Mouse (Mus musculus) heart, embryonic 12.5 days (tissue): ENCODE data around the gene Upk3b. TPM values are rescaled to one million over a fixed set of nuclear protein-coding genes. Genes with fewer than 3 reads are reported as not detected.

Experiments used
- ATAC-seq: fragments of 200-750 bp; cut with Nextera tagmentation; 2 replicates; pipeline ENCODE4 v1.8.0; 2017; ENCODE audit warnings: moderate TSS enrichment, moderate library complexity; ENCODE audit not compliant: insufficient number of reproducible peaks, low FRiP score
- H3K27ac ChIP-seq: fragments of 300-500 bp; sonication (generic); 2 replicates; pipeline ENCODE4 v1.5.1; 2016; ENCODE audit warnings: mild to moderate bottlenecking, moderate library complexity; ENCODE audit not compliant: poor library complexity, severe bottlenecking
- H3K27me3 ChIP-seq: fragments of 300-500 bp; sonication (generic); replicated peaks from 2 replicates; pipeline ENCODE4 v1.6.1; 2016; ENCODE audit warnings: mild to moderate bottlenecking, moderate library complexity
- H3K36me3 ChIP-seq: fragments of 300-500 bp; sonication (generic); 2 replicates; pipeline ENCODE4 v1.6.1; 2016; ENCODE audit warnings: mild to moderate bottlenecking, moderate library complexity
- H3K4me1 ChIP-seq: fragments of 300-500 bp; sonication (generic); replicated peaks from 2 replicates; pipeline ENCODE4 v1.6.1; 2016; ENCODE audit warnings: mild to moderate bottlenecking
- H3K4me2 ChIP-seq: fragments of 300-500 bp; sonication (generic); 2 replicates; pipeline ENCODE4 v1.6.1; 2016; ENCODE audit warnings: mild to moderate bottlenecking, moderate library complexity
- H3K4me3 ChIP-seq: fragments of 300-500 bp; sonication (generic); 2 replicates; pipeline ENCODE4 v1.5.1; 2016; ENCODE audit warnings: mild to moderate bottlenecking
- H3K9ac ChIP-seq: fragments of 300-500 bp; sonication (generic); 2 replicates; pipeline ENCODE4 v1.6.1; 2016; ENCODE audit warnings: mild to moderate bottlenecking, moderate library complexity
- H3K9me3 ChIP-seq: fragments of 300-500 bp; sonication (generic); replicated peaks from 2 replicates; pipeline ENCODE4 v1.6.1; 2016; ENCODE audit warnings: mild to moderate bottlenecking, moderate library complexity
- WGBS: fragments of 180-500 bp; shearing (Covaris S2); methylation state at CpG from one replicate; pipeline ENCODE4 v1.1.7; 2016; 5-methylcytosine and 5-hydroxymethylcytosine counted together
- polyA plus RNA-seq: library from polyadenylated mRNA; unstranded; fragments of >200 nt; fragmentation: Nextera tagmentation; extraction: Ambion mirVana; gene quantifications from 2 replicates; pipeline ENCODE4 v1.2.1, GENCODE M21; 2016

The Upk3b gene
- polyA plus RNA-seq: 60.2 and 60.5 TPM in 2 replicates

- no peak within 1 kb of the TSS for H3K4me2 ChIP-seq
- ATAC-seq: peak; percentile 47
- 0 out of 2 replicates have a peak, but pooled peaks cover 5% of the 10 kb centered on the region for H3K9me3 ChIP-seq
- no peaks in the 10 kb centered on the region for H3K36me3 ChIP-seq
- H3K9ac ChIP-seq: no peak within 1 kb of the TSS
- H3K4me1 ChIP-seq: peaks cover 15% of the 10 kb centered on the region
- WGBS: 50% methylated on average over 17 of the region's 17 CpGs
- peak within 1 kb of the TSS; percentile 3; the same call in 1 of the 2 replicates for H3K4me3 ChIP-seq
- H3K27ac ChIP-seq: 0 out of 2 replicates have a peak within 1 kb of the TSS, but pooled peaks have one; percentile 10
- H3K27me3 ChIP-seq: no peaks in the 10 kb centered on the region
These were observed at the start of gene Upk3b for GRCm38 (mm10) chr5:136038258-136039214. TSS of gene Upk3b (plus strand) at chr5:136038496.

- H3K4me2 ChIP-seq: no peak overlapping the region
- no peak overlapping the region for H3K27ac ChIP-seq
- peaks cover 4% of the 10 kb centered on the region for H3K4me1 ChIP-seq
- H3K9ac ChIP-seq: no peak overlapping the region
- no peak overlapping the region for H3K4me3 ChIP-seq
- no peak for ATAC-seq
- no peaks in the 10 kb centered on the region for H3K27me3 ChIP-seq
- H3K9me3 ChIP-seq: no peaks in the 10 kb centered on the region
- 64% methylated on average over 5 of the region's 5 CpGs for WGBS
- H3K36me3 ChIP-seq: no peaks in the 10 kb centered on the region
These were observed 47.7 kb upstream of the Upk3b start for GRCm38 (mm10) chr5:135990601-135991000.

DNA sequence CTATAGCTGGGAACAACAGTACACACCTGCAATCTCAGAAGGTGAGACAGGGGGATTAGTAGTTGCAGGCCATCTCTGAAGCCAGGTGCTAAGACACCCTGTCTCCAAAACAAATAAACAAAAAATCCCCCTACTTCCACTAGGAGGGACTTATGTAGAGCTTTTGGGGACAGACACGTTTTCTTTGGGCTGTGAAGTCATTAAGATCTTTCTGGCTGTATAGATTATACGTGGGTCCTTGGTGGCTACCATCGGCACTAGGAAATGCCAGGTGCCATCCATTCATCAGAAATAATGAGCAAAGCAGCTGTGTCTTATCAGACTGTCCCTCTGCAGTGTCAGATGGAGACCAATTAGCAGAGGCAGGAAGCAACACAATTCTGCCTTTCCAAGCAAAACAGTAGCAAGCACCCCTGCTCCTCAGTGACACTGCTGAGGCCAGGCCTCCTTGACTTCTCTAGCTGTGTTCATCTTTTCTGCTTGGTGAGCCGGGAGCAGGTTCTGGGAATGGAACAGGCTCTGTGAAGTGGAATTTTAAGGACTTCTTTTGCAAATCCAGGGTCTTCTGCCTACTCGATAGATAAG lies 44.8 kb upstream of the Upk3b start:
- Histone ChIP-seq H3K9me3 (no peaks in the 10 kb centered on the region), H3K4me2 (no peak overlapping the region), H3K36me3 (peaks cover 21% of the 10 kb centered on the region), H3K27me3 (no peaks in the 10 kb centered on the region), H3K9ac (no peak overlapping the region), H3K4me1 (peaks cover 10% of the 10 kb centered on the region), H3K4me3 (no peak overlapping the region), H3K27ac (no peak overlapping the region)
- no peak for ATAC-seq
- 39% methylated on average over 5 of the region's 5 CpGs for WGBS

- H3K27me3 ChIP-seq: no peaks in the 10 kb centered on the region
- no peaks in the 10 kb centered on the region for H3K9me3 ChIP-seq
- H3K36me3 ChIP-seq: peaks cover 29% of the 10 kb centered on the region
- H3K9ac ChIP-seq: no peak overlapping the region
- H3K4me1 ChIP-seq: peaks cover 10% of the 10 kb centered on the region
- no peak for ATAC-seq
- 62% methylated on average over 8 of the region's 8 CpGs for WGBS
- H3K4me3 ChIP-seq: no peak overlapping the region
- H3K4me2 ChIP-seq: no peak overlapping the region
- no peak overlapping the region for H3K27ac ChIP-seq
These were observed 44.0 kb upstream of the Upk3b start for GRCm38 (mm10) chr5:135994335-135994724.

DNA sequence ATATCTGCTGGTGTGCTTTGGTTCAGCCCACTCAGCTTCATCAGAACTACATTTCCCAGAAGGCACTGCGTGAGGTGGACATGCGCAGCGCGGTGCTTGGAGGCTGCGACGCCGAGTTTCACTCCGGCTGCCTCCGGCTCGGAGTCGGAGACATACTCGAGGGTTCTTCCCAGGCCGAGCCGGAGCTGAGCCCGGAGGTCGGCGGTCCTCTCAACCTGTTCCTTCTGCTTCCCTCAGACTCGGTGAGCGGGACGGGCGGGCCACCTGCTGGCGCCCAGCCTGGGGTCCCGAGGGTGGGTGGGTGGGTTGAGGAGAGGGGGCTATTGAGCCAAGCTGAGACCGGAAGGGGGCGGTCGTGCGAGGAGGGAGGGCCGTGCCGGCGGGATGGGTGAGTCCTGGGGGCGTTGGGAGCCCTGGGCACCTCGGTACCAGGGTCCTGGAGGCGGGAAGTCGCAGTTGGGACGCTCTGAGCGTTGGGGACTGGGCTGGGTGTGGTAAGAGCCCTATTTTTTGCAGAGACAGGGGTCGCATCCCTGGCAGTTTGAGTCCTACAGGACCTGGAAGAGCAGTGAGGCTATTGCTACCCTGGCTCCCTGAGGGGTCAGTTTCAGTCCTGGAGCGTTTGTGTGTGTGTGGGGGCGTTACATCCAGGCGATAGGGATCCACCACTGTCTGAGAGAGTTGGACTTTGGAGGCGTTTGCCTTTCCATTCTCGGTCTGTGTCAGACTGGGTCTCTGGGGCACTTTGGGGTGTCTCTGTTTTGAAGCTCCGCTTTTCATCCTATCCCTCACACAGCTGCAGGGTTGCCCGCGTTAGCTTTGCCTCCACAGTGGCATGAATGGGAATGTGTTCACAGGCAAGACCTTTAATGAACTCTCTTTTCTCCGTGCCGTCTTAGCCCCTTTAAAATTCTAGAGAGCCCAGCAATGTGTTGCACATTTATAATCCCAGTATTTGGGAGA lies 43.3 kb upstream of the Upk3b start, which contains the start of gene Dtx2:
Gene Dtx2 (plus strand): TSS at position 76 of the 963 bp plus-strand sequence.
- Histone ChIP-seq H3K9ac (peak within 1 kb of the TSS; percentile 80), H3K36me3 (peaks cover 33% of the 10 kb centered on the region), H3K4me2 (peak within 1 kb of the TSS; percentile 88), H3K4me3 (peak within 1 kb of the TSS; percentile 75), H3K9me3 (no peaks in the 10 kb centered on the region), H3K27ac (peak within 1 kb of the TSS; percentile 88), H3K27me3 (no peaks in the 10 kb centered on the region), H3K4me1 (peaks cover 10% of the 10 kb centered on the region)
- 1% methylated on average over 47 of the region's 47 CpGs for WGBS
- ATAC-seq: peak; percentile 95

GRCm38 (mm10) chr5:135996162-135996561 lies 42.1 kb upstream of the Upk3b start:
- H3K27me3 ChIP-seq: no peaks in the 10 kb centered on the region
- WGBS: 85% methylated on average over 8 of the region's 8 CpGs
- no peak for ATAC-seq
- H3K9ac ChIP-seq: peak overlapping the region; percentile 13; the same call in 1 of the 2 replicates
- peaks cover 10% of the 10 kb centered on the region for H3K4me1 ChIP-seq
- H3K9me3 ChIP-seq: no peaks in the 10 kb centered on the region
- H3K36me3 ChIP-seq: peaks cover 35% of the 10 kb centered on the region
- peak overlapping the region; percentile 88; the same call in 1 of the 2 replicates for H3K4me2 ChIP-seq
- H3K4me3 ChIP-seq: no peak overlapping the region
- no peak overlapping the region for H3K27ac ChIP-seq

GRCm38 (mm10) chr5:136001222-136001621 lies 37.1 kb upstream of the Upk3b start:
- H3K27me3 ChIP-seq: no peaks in the 10 kb centered on the region
- H3K4me3 ChIP-seq: no peak overlapping the region
- H3K9ac ChIP-seq: no peak overlapping the region
- WGBS: 87% methylated on average over 6 of the region's 6 CpGs
- no peak overlapping the region for H3K27ac ChIP-seq
- H3K4me1 ChIP-seq: peaks cover 27% of the 10 kb centered on the region
- ATAC-seq: no peak
- H3K4me2 ChIP-seq: no peak overlapping the region
- H3K9me3 ChIP-seq: no peaks in the 10 kb centered on the region
- H3K36me3 ChIP-seq: peaks cover 49% of the 10 kb centered on the region

DNA sequence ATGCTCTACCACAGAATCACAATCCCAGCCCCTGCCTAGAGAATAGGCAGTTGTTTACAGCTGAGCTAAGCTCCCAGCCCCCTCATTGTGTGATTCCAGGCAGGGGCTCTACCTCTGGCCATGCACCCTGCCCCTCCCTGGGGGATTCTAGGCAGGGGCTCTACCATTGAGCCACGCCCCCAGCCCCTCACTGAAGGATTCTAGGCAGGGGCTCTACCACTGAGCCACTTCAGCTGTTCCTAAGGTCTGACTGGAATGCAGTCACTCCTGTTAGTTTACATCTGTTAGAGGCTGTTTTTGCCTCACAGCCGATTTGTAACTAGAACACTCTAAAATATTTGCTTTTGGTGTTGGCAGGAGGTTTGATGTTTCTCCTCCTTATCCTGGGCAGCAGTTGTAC lies 36.0 kb upstream of the Upk3b start:
- Histone ChIP-seq H3K4me2 (peak overlapping the region; percentile 41), H3K36me3 (peaks cover 39% of the 10 kb centered on the region)
- WGBS: 57% methylated on average over 2 of the region's 2 CpGs

GRCm38 (mm10) chr5:136002751-136003151 lies 35.5 kb upstream of the Upk3b start:
- H3K4me2 ChIP-seq: peak overlapping the region; percentile 41
- ATAC-seq: no peak
- H3K36me3 ChIP-seq: peaks cover 35% of the 10 kb centered on the region
- 0 out of 2 replicates have a peak overlapping the region, but pooled peaks have one; percentile 25 for H3K9ac ChIP-seq
- peak overlapping the region; percentile 92 for H3K27ac ChIP-seq
- H3K4me1 ChIP-seq: peaks cover 35% of the 10 kb centered on the region
- no peaks in the 10 kb centered on the region for H3K9me3 ChIP-seq
- no peak overlapping the region for H3K4me3 ChIP-seq
- H3K27me3 ChIP-seq: no peaks in the 10 kb centered on the region
- WGBS: 16% methylated on average over 3 of the region's 3 CpGs

More for the DNA sequence above, 36.0 kb upstream of the Upk3b start:
- Histone ChIP-seq H3K27me3 (no peaks in the 10 kb centered on the region), H3K4me3 (no peak overlapping the region), H3K4me1 (peaks cover 31% of the 10 kb centered on the region), H3K27ac (peak overlapping the region; percentile 92), H3K9ac (no peak overlapping the region), H3K9me3 (no peaks in the 10 kb centered on the region)
- no peak for ATAC-seq

DNA sequence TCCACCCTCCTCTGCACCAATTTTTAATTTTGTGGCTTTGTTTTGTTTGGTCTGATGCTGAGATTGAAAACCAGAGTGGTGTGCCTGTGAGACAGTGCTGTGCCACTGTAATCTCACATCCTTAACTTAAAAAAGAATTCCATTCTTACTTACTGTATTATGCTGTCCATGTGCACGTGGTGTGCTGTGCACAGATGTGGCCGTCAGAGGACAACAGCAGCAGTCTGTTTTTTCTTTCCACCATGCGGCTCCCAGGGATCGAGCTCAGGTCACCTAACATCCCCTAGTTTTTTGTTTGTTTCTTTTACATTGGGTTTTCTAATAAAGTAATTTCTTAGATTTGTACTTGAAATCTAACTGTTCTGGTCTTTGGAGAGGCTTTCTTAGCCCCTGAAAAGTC lies 33.8 kb upstream of the Upk3b start:
- Histone ChIP-seq H3K9me3 (no peaks in the 10 kb centered on the region), H3K4me1 (peaks cover 37% of the 10 kb centered on the region), H3K27ac (no peak overlapping the region), H3K36me3 (peaks cover 21% of the 10 kb centered on the region), H3K4me2 (no peak overlapping the region), H3K9ac (no peak overlapping the region), H3K27me3 (no peaks in the 10 kb centered on the region), H3K4me3 (no peak overlapping the region)
- 74% methylated on average over 4 of the region's 4 CpGs for WGBS
- ATAC-seq: no peak
